Mouse (Mus musculus): Measurements from ENCODE around the gene Arntl. TPM values are rescaled to one million over a fixed set of nuclear protein-coding genes. Genes with fewer than 3 reads are reported as not detected.

Arntl gene
- polyA plus RNA-seq, 1 experiment from 2014 or later, result 7.0 TPM

- no peak for DNase-seq
- 73% methylated on average over 1 of the region's 1 CpGs for WGBS (ENCODE audit: insufficient replicate concordance)
- TF ChIP-seq EP300 (IDR thresholded peaks at IDR 0.05; ENCODE audit: low read depth), result no peak
- no peak for TF ChIP-seq CTCF (IDR thresholded peaks at IDR 0.05; ENCODE audit: low read depth)
- no peak overlapping the region for H3K27ac ChIP-seq (ENCODE audit: low read depth)
- H3K9me3 ChIP-seq (ENCODE audit: low read length), result no peaks in the 10 kb centered on the region
- no peak overlapping the region for H3K4me3 ChIP-seq (ENCODE audit: low read depth, low read length)
- H3K9ac ChIP-seq (replicated peaks), result no peak overlapping the region
- H3K36me3 ChIP-seq (replicated peaks; ENCODE audit: insufficient read depth, low read length), result no peaks in the 10 kb centered on the region
- H3K4me1 ChIP-seq (ENCODE audit: insufficient read depth), result peaks cover 7% of the 10 kb centered on the region; the same call in 1 of the 2 replicates
- no peaks in the 10 kb centered on the region for H3K27me3 ChIP-seq (ENCODE audit: insufficient read depth, low read length)
- no peak overlapping the region for H3K4me2 ChIP-seq (ENCODE audit: low read depth, low read length)
- no peak for ATAC-seq
Observed at GRCm38 (mm10) chr7:113224620-113225019, 17.4 kb downstream of the Arntl start.

GRCm38 (mm10) chr7:113228498-113228897 is 21.2 kb downstream of the Arntl start:
- no peak for DNase-seq
- no peak overlapping the region for H3K4me3 ChIP-seq (ENCODE audit: low read depth, low read length)
- H3K27ac ChIP-seq (ENCODE audit: low read depth), result no peak overlapping the region
- no peaks in the 10 kb centered on the region for H3K9me3 ChIP-seq (ENCODE audit: low read length)
- no peak overlapping the region for H3K9ac ChIP-seq (replicated peaks)
- H3K4me1 ChIP-seq (ENCODE audit: insufficient read depth), result peaks cover 7% of the 10 kb centered on the region
- ATAC-seq, result peak; percentile 56; the same call in 1 of the 2 replicates
- no peaks in the 10 kb centered on the region for H3K27me3 ChIP-seq (ENCODE audit: insufficient read depth, low read length)
- TF ChIP-seq EP300 (IDR thresholded peaks at IDR 0.05; ENCODE audit: low read depth) (no peak), CTCF (IDR thresholded peaks at IDR 0.05; ENCODE audit: low read depth) (no peak)
- no peaks in the 10 kb centered on the region for H3K36me3 ChIP-seq (replicated peaks; ENCODE audit: insufficient read depth, low read length)
- H3K4me2 ChIP-seq (ENCODE audit: low read depth, low read length), result no peak overlapping the region
- 60% methylated on average over 6 of the region's 6 CpGs for WGBS (ENCODE audit: insufficient replicate concordance)

GRCm38 (mm10) chr7:113236135-113236534 is 28.9 kb downstream of the Arntl start:
- DNase-seq, result no peak
- peaks cover 20% of the 10 kb centered on the region for H3K4me1 ChIP-seq (ENCODE audit: insufficient read depth)
- ATAC-seq, result no peak
- H3K9ac ChIP-seq (replicated peaks), result no peak overlapping the region
- 0 out of 2 replicates have a peak, but pooled peaks cover 3% of the 10 kb centered on the region for H3K36me3 ChIP-seq (replicated peaks; ENCODE audit: insufficient read depth, low read length)
- no peak for TF ChIP-seq CTCF (IDR thresholded peaks at IDR 0.05; ENCODE audit: low read depth)
- TF ChIP-seq EP300 (IDR thresholded peaks at IDR 0.05; ENCODE audit: low read depth), result no peak
- H3K4me2 ChIP-seq (ENCODE audit: low read depth, low read length), result no peak overlapping the region
- 88% methylated on average over 8 of the region's 8 CpGs for WGBS (ENCODE audit: insufficient replicate concordance)
- H3K9me3 ChIP-seq (ENCODE audit: low read length), result no peaks in the 10 kb centered on the region
- no peak overlapping the region for H3K27ac ChIP-seq (ENCODE audit: low read depth)
- H3K27me3 ChIP-seq (ENCODE audit: insufficient read depth, low read length), result no peaks in the 10 kb centered on the region
- H3K4me3 ChIP-seq (ENCODE audit: low read depth, low read length), result no peak overlapping the region

GRCm38 (mm10) chr7:113238365-113238764 is 31.1 kb downstream of the Arntl start:
- Histone ChIP-seq H3K4me2 (ENCODE audit: low read depth, low read length) (no peak overlapping the region), H3K27ac (ENCODE audit: low read depth) (no peak overlapping the region), H3K4me3 (ENCODE audit: low read depth, low read length) (no peak overlapping the region), H3K27me3 (ENCODE audit: insufficient read depth, low read length) (no peaks in the 10 kb centered on the region), H3K4me1 (ENCODE audit: insufficient read depth) (peaks cover 36% of the 10 kb centered on the region), H3K9ac (replicated peaks) (no peak overlapping the region), H3K9me3 (ENCODE audit: low read length) (no peaks in the 10 kb centered on the region), H3K36me3 (replicated peaks; ENCODE audit: insufficient read depth, low read length) (0 out of 2 replicates have a peak, but pooled peaks cover 3% of the 10 kb centered on the region)
- ATAC-seq (no peak), DNase-seq (no peak)
- WGBS (ENCODE audit: insufficient replicate concordance), result 80% methylated on average over 6 of the region's 6 CpGs
- 0 out of 2 replicates have a peak, but pooled peaks have one; percentile 20 for TF ChIP-seq CTCF (IDR thresholded peaks at IDR 0.05; ENCODE audit: low read depth)
- no peak for TF ChIP-seq EP300 (IDR thresholded peaks at IDR 0.05; ENCODE audit: low read depth)

- Histone ChIP-seq H3K4me3 (ENCODE audit: low read depth, low read length) (no peak overlapping the region), H3K9me3 (ENCODE audit: low read length) (no peaks in the 10 kb centered on the region), H3K9ac (replicated peaks) (no peak overlapping the region), H3K27ac (ENCODE audit: low read depth) (peak overlapping the region; percentile 77), H3K27me3 (ENCODE audit: insufficient read depth, low read length) (no peaks in the 10 kb centered on the region), H3K4me2 (ENCODE audit: low read depth, low read length) (no peak overlapping the region; the same call in 1 of the 2 replicates), H3K36me3 (replicated peaks; ENCODE audit: insufficient read depth, low read length) (0 out of 2 replicates have a peak, but pooled peaks cover 3% of the 10 kb centered on the region), H3K4me1 (ENCODE audit: insufficient read depth) (peaks cover 36% of the 10 kb centered on the region)
- ATAC-seq (peak; percentile 98), DNase-seq (peak; percentile 32)
- TF ChIP-seq CTCF (IDR thresholded peaks at IDR 0.05; ENCODE audit: low read depth) (no peak), EP300 (IDR thresholded peaks at IDR 0.05; ENCODE audit: low read depth) (no peak)
- 34% methylated on average over 4 of the region's 4 CpGs for WGBS (ENCODE audit: insufficient replicate concordance)
Observed at GRCm38 (mm10) chr7:113239448-113240130, 32.3 kb downstream of the Arntl start.

- Histone ChIP-seq H3K4me1 (ENCODE audit: insufficient read depth) (peaks cover 36% of the 10 kb centered on the region), H3K27me3 (ENCODE audit: insufficient read depth, low read length) (no peaks in the 10 kb centered on the region), H3K36me3 (replicated peaks; ENCODE audit: insufficient read depth, low read length) (0 out of 2 replicates have a peak, but pooled peaks cover 1% of the 10 kb centered on the region), H3K27ac (ENCODE audit: low read depth) (peak overlapping the region; percentile 77), H3K9me3 (ENCODE audit: low read length) (no peaks in the 10 kb centered on the region), H3K4me2 (ENCODE audit: low read depth, low read length) (0 out of 2 replicates have a peak overlapping the region, but pooled peaks have one; percentile 6), H3K4me3 (ENCODE audit: low read depth, low read length) (no peak overlapping the region), H3K9ac (replicated peaks) (no peak overlapping the region)
- 60% methylated on average over 1 of the region's 1 CpGs for WGBS (ENCODE audit: insufficient replicate concordance)
- TF ChIP-seq EP300 (IDR thresholded peaks at IDR 0.05; ENCODE audit: low read depth) (no peak), CTCF (IDR thresholded peaks at IDR 0.05; ENCODE audit: low read depth) (no peak)
- ATAC-seq (no peak), DNase-seq (no peak)
Observed at GRCm38 (mm10) chr7:113240438-113240837, 33.2 kb downstream of the Arntl start.

Data from liver, postnatal 0 days (tissue).